Mouse (Mus musculus) limb, embryonic 12.5 days (tissue): ENCODE results near the gene Banf1. TPM values are rescaled to one million over a fixed set of nuclear protein-coding genes. Genes with fewer than 3 reads are reported as not detected.

Experiments
- ATAC-seq: fragments of 200-750 bp; cut with Nextera tagmentation; 2 replicates; pipeline ENCODE4 v1.8.0; 2017; ENCODE audit warnings: low read depth, moderate TSS enrichment; ENCODE audit not compliant: insufficient number of reproducible peaks, insufficient read depth, low FRiP score, low TSS enrichment
- H3K27ac ChIP-seq: fragments of 300-500 bp; sonication (generic); 2 replicates; pipeline ENCODE4 v1.5.1; 2016; ENCODE audit warnings: mild to moderate bottlenecking, moderate library complexity
- H3K27me3 ChIP-seq: fragments of 300-500 bp; sonication (generic); 2 replicates; pipeline ENCODE4 v1.6.1; 2016; ENCODE audit warnings: mild to moderate bottlenecking, moderate library complexity
- H3K36me3 ChIP-seq: fragments of 300-500 bp; sonication (generic); 2 replicates; pipeline ENCODE4 v1.6.1; 2016; ENCODE audit warnings: mild to moderate bottlenecking, moderate library complexity
- H3K4me1 ChIP-seq: fragments of 300-500 bp; sonication (generic); replicated peaks from 2 replicates; pipeline ENCODE4 v1.6.1; 2016
- H3K4me2 ChIP-seq: fragments of 300-500 bp; sonication (generic); 2 replicates; pipeline ENCODE4 v1.6.1; 2016; ENCODE audit warnings: mild to moderate bottlenecking, moderate library complexity
- H3K4me3 ChIP-seq: fragments of 300-500 bp; sonication (generic); replicated peaks from 2 replicates; pipeline ENCODE4 v1.5.1; 2016; ENCODE audit warnings: mild to moderate bottlenecking
- H3K9ac ChIP-seq: fragments of 300-500 bp; sonication (generic); replicated peaks from 2 replicates; pipeline ENCODE4 v1.6.1; 2016; ENCODE audit warnings: mild to moderate bottlenecking, moderate library complexity
- H3K9me3 ChIP-seq: fragments of 300-500 bp; sonication (generic); 2 replicates; pipeline ENCODE4 v1.6.1; 2016; ENCODE audit warnings: mild to moderate bottlenecking, moderate library complexity
- WGBS: fragments of 180-500 bp; shearing (Covaris S2); methylation state at CpG from one replicate; pipeline ENCODE4 v1.1.7; 2016; 5-methylcytosine and 5-hydroxymethylcytosine counted together
- polyA plus RNA-seq: library from polyadenylated mRNA; unstranded; fragments of >200 nt; fragmentation: Nextera tagmentation; extraction: Ambion mirVana; gene quantifications from 2 replicates; pipeline ENCODE4 v1.2.1, GENCODE M21; 2016

Gene Banf1
- polyA plus RNA-seq, 1 experiment from 2014 or later: 465 TPM

DNA sequence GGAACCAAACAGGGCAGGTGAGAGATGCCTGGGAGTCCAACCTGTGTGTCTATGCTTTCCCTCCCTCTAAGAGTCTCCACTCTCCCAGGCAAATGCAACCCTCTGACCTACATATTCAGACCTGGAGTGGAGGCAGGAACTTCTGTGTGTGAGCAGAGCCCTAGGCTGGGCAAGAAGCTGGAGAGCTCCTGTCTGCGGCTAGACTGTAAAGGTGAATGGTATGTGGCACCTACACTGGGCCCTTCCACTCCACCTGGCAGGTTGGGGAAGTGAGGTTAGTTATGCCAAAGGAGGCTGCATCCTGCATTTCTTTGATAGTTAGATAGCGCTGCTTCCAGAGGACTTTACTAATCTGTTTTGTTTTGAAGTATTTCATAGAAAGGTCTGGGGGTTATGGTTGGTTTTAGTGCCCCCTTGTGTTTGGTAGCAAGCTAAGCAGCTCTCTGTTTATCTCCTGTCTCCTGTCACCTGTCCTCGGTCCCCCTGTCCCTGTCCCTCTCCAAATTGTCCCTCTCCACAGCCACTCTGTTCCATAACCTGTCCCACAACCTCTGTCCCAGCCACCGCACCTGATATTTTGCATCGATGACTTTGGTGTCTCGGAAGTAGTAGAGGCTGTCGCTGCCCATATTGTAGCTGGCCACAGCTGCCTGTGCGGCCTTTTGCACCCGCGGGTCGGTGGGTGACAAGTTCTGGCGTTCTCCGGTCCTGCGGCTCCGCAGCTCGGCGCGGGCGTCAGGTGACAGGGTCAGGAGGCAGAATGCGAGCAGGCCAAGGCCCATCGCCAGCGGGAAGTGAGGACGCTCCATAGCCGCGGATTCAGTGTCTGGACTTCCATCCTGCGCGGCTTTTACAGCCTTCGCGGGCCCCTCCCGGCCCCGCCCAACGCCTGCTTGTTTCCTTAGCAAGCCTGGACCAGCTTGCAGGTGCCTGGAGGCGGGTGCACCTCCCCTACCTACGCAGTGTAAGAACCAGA is 18.2 kb downstream of the Banf1 start:
- no peaks in the 10 kb centered on the region for H3K9me3 ChIP-seq
- H3K9ac ChIP-seq: peak overlapping the region; percentile 58
- no peak for ATAC-seq
- peak overlapping the region; percentile 72 for H3K4me2 ChIP-seq
- H3K27me3 ChIP-seq: peaks cover 31% of the 10 kb centered on the region
- H3K27ac ChIP-seq: no peak overlapping the region
- H3K36me3 ChIP-seq: no peaks in the 10 kb centered on the region
- 5% methylated on average over 34 of the region's 34 CpGs for WGBS
- H3K4me3 ChIP-seq: peak overlapping the region; percentile 42
- H3K4me1 ChIP-seq: peaks cover 6% of the 10 kb centered on the region; the same call in 1 of the 2 replicates

DNA sequence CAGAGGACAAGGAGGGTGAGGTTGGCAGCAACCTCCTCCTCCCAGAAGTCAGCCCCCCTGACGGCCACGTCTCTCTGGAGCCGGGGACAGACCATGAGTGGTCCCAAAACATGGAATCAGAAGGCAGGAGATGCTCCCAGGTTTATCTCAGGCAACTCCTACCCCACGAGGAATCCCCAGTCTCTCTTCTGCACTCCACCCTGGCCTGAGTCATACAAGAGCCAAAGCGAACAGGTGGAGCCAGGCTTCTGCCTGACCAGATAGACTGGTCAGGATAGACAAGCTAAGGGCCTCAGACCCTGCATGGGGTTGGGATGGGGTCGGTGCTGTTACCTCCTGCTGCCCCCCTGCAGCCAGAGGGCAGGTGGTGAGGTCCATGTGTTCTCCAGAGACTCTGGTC is 18.9 kb downstream of the Banf1 start:
- H3K9ac ChIP-seq: no peak overlapping the region; the same call in 1 of the 2 replicates
- H3K9me3 ChIP-seq: no peaks in the 10 kb centered on the region
- WGBS: 79% methylated on average over 6 of the region's 6 CpGs
- no peak overlapping the region for H3K4me3 ChIP-seq
- no peak overlapping the region for H3K4me2 ChIP-seq
- ATAC-seq: peak; percentile 41; the same call in 1 of the 2 replicates
- H3K27me3 ChIP-seq: peaks cover 31% of the 10 kb centered on the region
- H3K27ac ChIP-seq: no peak overlapping the region
- H3K36me3 ChIP-seq: no peaks in the 10 kb centered on the region
- peaks cover 6% of the 10 kb centered on the region; the same call in 1 of the 2 replicates for H3K4me1 ChIP-seq

DNA sequence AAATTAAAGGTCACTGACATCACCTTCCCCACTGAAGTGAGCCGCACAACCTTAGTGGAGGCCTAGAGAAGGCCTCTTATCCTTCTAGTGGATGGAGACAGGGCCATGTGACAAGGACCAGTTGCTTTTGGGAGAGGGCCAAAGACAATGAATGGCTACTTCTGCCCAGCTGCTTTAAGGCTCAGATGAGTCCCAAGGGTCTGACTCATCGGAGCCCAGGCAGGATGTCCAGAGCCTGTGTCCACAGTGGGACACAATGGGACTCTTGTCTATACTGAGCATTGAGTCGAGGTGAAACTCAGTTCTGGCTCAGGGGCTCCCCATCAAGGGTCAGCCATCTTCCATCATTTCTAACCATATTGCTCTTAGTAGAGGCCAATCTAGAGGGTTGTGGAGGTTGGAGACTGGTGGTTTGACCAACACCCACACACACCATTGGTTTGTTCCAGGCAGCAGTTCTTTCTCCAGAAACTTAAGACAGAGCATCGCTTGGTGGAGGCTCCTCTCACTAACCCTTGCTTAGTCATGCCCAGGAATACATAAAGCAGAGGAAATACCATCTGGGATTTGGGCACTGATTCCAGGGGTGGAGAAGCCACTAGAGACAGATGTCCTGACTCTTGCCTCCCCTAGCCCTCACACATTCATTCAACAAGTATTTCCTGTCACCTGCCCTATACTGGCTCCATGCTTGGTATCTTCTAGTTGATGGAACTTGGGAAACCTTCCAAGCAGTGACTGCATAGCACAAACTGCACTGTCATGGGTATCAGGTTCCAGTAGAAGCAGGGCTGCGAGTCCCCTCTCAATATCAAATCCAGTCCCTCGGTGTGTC is 21.5 kb downstream of the Banf1 start:
- H3K27ac ChIP-seq: no peak overlapping the region
- H3K9ac ChIP-seq: no peak overlapping the region
- no peak overlapping the region for H3K4me2 ChIP-seq
- no peak overlapping the region for H3K4me3 ChIP-seq
- no peaks in the 10 kb centered on the region for H3K36me3 ChIP-seq
- H3K27me3 ChIP-seq: peaks cover 28% of the 10 kb centered on the region
- peaks cover 6% of the 10 kb centered on the region; the same call in 1 of the 2 replicates for H3K4me1 ChIP-seq
- WGBS: 78% methylated on average over 6 of the region's 6 CpGs
- no peak for ATAC-seq
- H3K9me3 ChIP-seq: no peaks in the 10 kb centered on the region

DNA sequence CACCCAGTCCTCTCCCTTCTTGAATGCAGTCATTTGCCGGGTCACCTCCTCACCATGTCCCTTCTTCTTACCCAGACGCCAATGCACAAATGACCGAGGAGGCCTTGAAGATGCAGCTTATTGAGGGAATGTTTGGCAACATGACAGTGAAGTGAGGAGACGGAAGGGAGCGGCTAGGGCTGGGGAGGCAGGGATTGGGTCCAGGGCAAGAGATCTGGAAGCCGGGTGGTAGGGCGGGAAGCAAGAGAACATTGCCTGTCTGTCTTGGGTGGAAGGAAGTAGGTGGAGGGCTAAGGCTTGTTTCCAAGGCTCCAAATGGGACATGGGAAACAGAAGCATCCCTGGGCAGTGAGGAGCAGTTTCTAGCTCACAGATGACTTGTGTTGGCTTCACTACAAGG is 25.6 kb downstream of the Banf1 start:
- no peaks in the 10 kb centered on the region for H3K36me3 ChIP-seq
- WGBS: 87% methylated on average over 7 of the region's 7 CpGs
- no peaks in the 10 kb centered on the region for H3K9me3 ChIP-seq
- no peaks in the 10 kb centered on the region for H3K4me1 ChIP-seq
- H3K27ac ChIP-seq: no peak overlapping the region
- H3K9ac ChIP-seq: no peak overlapping the region
- no peaks in the 10 kb centered on the region for H3K27me3 ChIP-seq
- no peak for ATAC-seq
- H3K4me2 ChIP-seq: no peak overlapping the region
- no peak overlapping the region for H3K4me3 ChIP-seq

- no peak overlapping the region for H3K9ac ChIP-seq
- H3K4me3 ChIP-seq: no peak overlapping the region
- ATAC-seq: no peak
- no peak overlapping the region for H3K27ac ChIP-seq
- H3K36me3 ChIP-seq: no peaks in the 10 kb centered on the region
- no peaks in the 10 kb centered on the region for H3K4me1 ChIP-seq
- no peak overlapping the region for H3K4me2 ChIP-seq
- H3K27me3 ChIP-seq: no peaks in the 10 kb centered on the region
- H3K9me3 ChIP-seq: no peaks in the 10 kb centered on the region
- 19% methylated on average over 5 of the region's 5 CpGs for WGBS
These were observed 29.0 kb downstream of the Banf1 start for GRCm38 (mm10) chr19:5337975-5338374.

DNA sequence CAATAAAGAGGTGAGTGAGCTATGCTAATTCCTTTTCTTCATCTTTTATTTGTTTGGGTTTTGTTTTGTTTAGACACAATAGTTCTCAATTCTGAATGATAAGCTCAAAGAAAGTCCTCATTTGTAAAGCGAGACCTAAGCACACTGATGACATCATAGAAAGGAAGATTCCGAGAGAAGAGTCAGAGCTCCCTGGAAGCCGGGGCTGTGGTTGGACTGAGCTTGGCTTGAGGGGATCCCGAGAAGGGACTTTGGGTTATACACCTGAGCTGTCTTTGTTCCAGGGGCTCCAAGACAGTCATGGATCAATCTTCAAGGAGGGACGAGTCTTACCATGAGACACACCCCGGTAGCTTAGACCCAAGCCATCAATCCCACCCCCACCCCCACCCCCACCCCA is 31.5 kb downstream of the Banf1 start, which contains the start of gene Catsper1:
TSS of gene Catsper1 (plus strand) at position 301 of the 400 bp plus-strand sequence.
- Histone ChIP-seq H3K27ac (no peak within 1 kb of the TSS), H3K4me1 (no peaks in the 10 kb centered on the region), H3K9me3 (no peaks in the 10 kb centered on the region), H3K4me3 (no peak within 1 kb of the TSS), H3K27me3 (no peaks in the 10 kb centered on the region), H3K4me2 (no peak within 1 kb of the TSS), H3K9ac (no peak within 1 kb of the TSS), H3K36me3 (no peaks in the 10 kb centered on the region)
- WGBS: 86% methylated on average over 6 of the region's 6 CpGs
- no peak for ATAC-seq

- 76% methylated on average over 5 of the region's 5 CpGs for WGBS
- no peak overlapping the region for H3K4me3 ChIP-seq
- H3K27ac ChIP-seq: no peak overlapping the region
- H3K36me3 ChIP-seq: no peaks in the 10 kb centered on the region
- no peaks in the 10 kb centered on the region for H3K4me1 ChIP-seq
- ATAC-seq: no peak
- no peaks in the 10 kb centered on the region for H3K27me3 ChIP-seq
- H3K4me2 ChIP-seq: no peak overlapping the region
- no peaks in the 10 kb centered on the region for H3K9me3 ChIP-seq
- no peak overlapping the region for H3K9ac ChIP-seq
These were observed 32.2 kb downstream of the Banf1 start for GRCm38 (mm10) chr19:5334741-5335140.

GRCm38 (mm10) chr19:5327970-5328369 is 39.0 kb downstream of the Banf1 start:
- 76% methylated on average over 19 of the region's 19 CpGs for WGBS
- no peak overlapping the region for H3K4me2 ChIP-seq
- H3K27ac ChIP-seq: no peak overlapping the region
- H3K4me1 ChIP-seq: no peaks in the 10 kb centered on the region
- H3K36me3 ChIP-seq: no peaks in the 10 kb centered on the region
- ATAC-seq: no peak
- H3K9me3 ChIP-seq: no peaks in the 10 kb centered on the region
- H3K9ac ChIP-seq: no peak overlapping the region
- H3K4me3 ChIP-seq: no peak overlapping the region
- no peaks in the 10 kb centered on the region for H3K27me3 ChIP-seq

GRCm38 (mm10) chr19:5323801-5324200 is 43.2 kb downstream of the Banf1 start:
- no peak for ATAC-seq
- no peaks in the 10 kb centered on the region for H3K27me3 ChIP-seq
- no peak overlapping the region for H3K27ac ChIP-seq
- no peaks in the 10 kb centered on the region for H3K36me3 ChIP-seq
- H3K4me2 ChIP-seq: no peak overlapping the region
- H3K4me1 ChIP-seq: no peaks in the 10 kb centered on the region
- no peaks in the 10 kb centered on the region for H3K9me3 ChIP-seq
- no peak overlapping the region for H3K4me3 ChIP-seq
- H3K9ac ChIP-seq: no peak overlapping the region
- WGBS: 62% methylated on average over 17 of the region's 17 CpGs
